Mouse (Mus musculus) G1E (cell line): ENCODE data around the gene Hsd17b12.

ENCODE experiments used
- CTCF ChIP-seq: IDR thresholded peaks from 2 replicates; pipeline ENCODE4 v1.5.1; 2012; ENCODE audit warnings: low read depth, low read length, inconsistent platforms, mixed read lengths
- GATA2 ChIP-seq: IDR thresholded peaks from 2 replicates; pipeline ENCODE4 v1.6.1; 2012; ENCODE audit warnings: low read depth, low read length, inconsistent platforms, borderline replicate concordance

- TF ChIP-seq CTCF (no peak), GATA2 (no peak)
Measured at GRCm38 (mm10) chr2:94001918-94002317, 155.8 kb downstream of the Hsd17b12 start.
